Mouse (Mus musculus): ENCODE results near the gene Cnn2. TPM values are rescaled to one million over a fixed set of nuclear protein-coding genes. Genes with fewer than 3 reads are reported as not detected.

The Cnn2 gene
- polyA plus RNA-seq, 1 experiment from 2014 or later, result 42.8 TPM

GRCm38 (mm10) chr10:79965325-79965724, 23.1 kb upstream of the Cnn2 start:
- Histone ChIP-seq H3K36me3 (replicated peaks; ENCODE audit: insufficient read depth, low read length) (peaks cover 49% of the 10 kb centered on the region), H3K4me1 (ENCODE audit: insufficient read depth) (peaks cover 9% of the 10 kb centered on the region), H3K9ac (replicated peaks) (no peak overlapping the region; the same call in 1 of the 2 replicates), H3K9me3 (ENCODE audit: low read length) (no peaks in the 10 kb centered on the region), H3K27ac (ENCODE audit: low read depth) (no peak overlapping the region), H3K27me3 (ENCODE audit: insufficient read depth, low read length) (peaks cover 3% of the 10 kb centered on the region), H3K4me2 (ENCODE audit: low read depth, low read length) (no peak overlapping the region), H3K4me3 (ENCODE audit: low read depth, low read length) (no peak overlapping the region)
- TF ChIP-seq CTCF (IDR thresholded peaks at IDR 0.05; ENCODE audit: low read depth) (no peak), EP300 (IDR thresholded peaks at IDR 0.05; ENCODE audit: low read depth) (no peak)
- no peak for ATAC-seq
- 80% methylated on average over 5 of the region's 5 CpGs for WGBS (ENCODE audit: insufficient replicate concordance)
- no peak for DNase-seq

GRCm38 (mm10) chr10:79966886-79967400, 21.4 kb upstream of the Cnn2 start:
- Histone ChIP-seq H3K27me3 (ENCODE audit: insufficient read depth, low read length) (peaks cover 19% of the 10 kb centered on the region), H3K4me3 (ENCODE audit: low read depth, low read length) (no peak overlapping the region), H3K4me1 (ENCODE audit: insufficient read depth) (no peaks in the 10 kb centered on the region), H3K27ac (ENCODE audit: low read depth) (no peak overlapping the region), H3K36me3 (replicated peaks; ENCODE audit: insufficient read depth, low read length) (peaks cover 45% of the 10 kb centered on the region), H3K9ac (replicated peaks) (no peak overlapping the region), H3K4me2 (ENCODE audit: low read depth, low read length) (no peak overlapping the region), H3K9me3 (ENCODE audit: low read length) (no peaks in the 10 kb centered on the region)
- TF ChIP-seq CTCF (IDR thresholded peaks at IDR 0.05; ENCODE audit: low read depth), result no peak
- TF ChIP-seq EP300 (IDR thresholded peaks at IDR 0.05; ENCODE audit: low read depth), result no peak
- ATAC-seq (no peak), DNase-seq (no peak)
- 84% methylated on average over 5 of the region's 5 CpGs for WGBS (ENCODE audit: insufficient replicate concordance)

GRCm38 (mm10) chr10:79968181-79968580, 20.2 kb upstream of the Cnn2 start:
- Histone ChIP-seq H3K4me2 (ENCODE audit: low read depth, low read length) (no peak overlapping the region), H3K4me3 (ENCODE audit: low read depth, low read length) (no peak overlapping the region), H3K9me3 (ENCODE audit: low read length) (no peaks in the 10 kb centered on the region), H3K36me3 (replicated peaks; ENCODE audit: insufficient read depth, low read length) (peaks cover 37% of the 10 kb centered on the region), H3K27ac (ENCODE audit: low read depth) (no peak overlapping the region), H3K27me3 (ENCODE audit: insufficient read depth, low read length) (peaks cover 23% of the 10 kb centered on the region), H3K9ac (replicated peaks) (no peak overlapping the region), H3K4me1 (ENCODE audit: insufficient read depth) (peaks cover 3% of the 10 kb centered on the region; the same call in 1 of the 2 replicates)
- 86% methylated on average over 1 of the region's 1 CpGs for WGBS (ENCODE audit: insufficient replicate concordance)
- ATAC-seq (no peak), DNase-seq (no peak)
- TF ChIP-seq EP300 (IDR thresholded peaks at IDR 0.05; ENCODE audit: low read depth), result no peak
- TF ChIP-seq CTCF (IDR thresholded peaks at IDR 0.05; ENCODE audit: low read depth), result no peak

GRCm38 (mm10) chr10:79969124-79969568, 19.2 kb upstream of the Cnn2 start:
- H3K4me1 ChIP-seq (ENCODE audit: insufficient read depth), result peaks cover 3% of the 10 kb centered on the region; the same call in 1 of the 2 replicates
- peaks cover 37% of the 10 kb centered on the region for H3K36me3 ChIP-seq (replicated peaks; ENCODE audit: insufficient read depth, low read length)
- no peak for DNase-seq
- no peak overlapping the region for H3K27ac ChIP-seq (ENCODE audit: low read depth)
- 26% methylated on average over 3 of the region's 3 CpGs for WGBS (ENCODE audit: insufficient replicate concordance)
- H3K27me3 ChIP-seq (ENCODE audit: insufficient read depth, low read length), result peaks cover 23% of the 10 kb centered on the region
- H3K4me3 ChIP-seq (ENCODE audit: low read depth, low read length), result no peak overlapping the region
- H3K9me3 ChIP-seq (ENCODE audit: low read length), result no peaks in the 10 kb centered on the region
- ATAC-seq, result no peak
- TF ChIP-seq EP300 (IDR thresholded peaks at IDR 0.05; ENCODE audit: low read depth), result no peak
- TF ChIP-seq CTCF (IDR thresholded peaks at IDR 0.05; ENCODE audit: low read depth), result no peak
- no peak overlapping the region for H3K9ac ChIP-seq (replicated peaks)
- no peak overlapping the region for H3K4me2 ChIP-seq (ENCODE audit: low read depth, low read length)

GRCm38 (mm10) chr10:79970415-79971182, 17.8 kb upstream of the Cnn2 start, which contains the start of gene Grin3b:
Grin3b (plus strand) TSS chr10:79970715.
- no peak for TF ChIP-seq CTCF (IDR thresholded peaks at IDR 0.05; ENCODE audit: low read depth)
- no peak for TF ChIP-seq EP300 (IDR thresholded peaks at IDR 0.05; ENCODE audit: low read depth)
- H3K9me3 ChIP-seq (ENCODE audit: low read length), result no peaks in the 10 kb centered on the region
- H3K36me3 ChIP-seq (replicated peaks; ENCODE audit: insufficient read depth, low read length), result peaks cover 28% of the 10 kb centered on the region
- peak within 1 kb of the TSS; percentile 40 for H3K4me2 ChIP-seq (ENCODE audit: low read depth, low read length)
- H3K27ac ChIP-seq (ENCODE audit: low read depth), result no peak within 1 kb of the TSS
- peaks cover 23% of the 10 kb centered on the region for H3K27me3 ChIP-seq (ENCODE audit: insufficient read depth, low read length)
- WGBS (ENCODE audit: insufficient replicate concordance), result 8% methylated on average over 43 of the region's 47 CpGs
- no peak for DNase-seq
- H3K9ac ChIP-seq (replicated peaks), result no peak within 1 kb of the TSS
- peak within 1 kb of the TSS; percentile 8; the same call in 1 of the 2 replicates for H3K4me3 ChIP-seq (ENCODE audit: low read depth, low read length)
- peaks cover 3% of the 10 kb centered on the region; the same call in 1 of the 2 replicates for H3K4me1 ChIP-seq (ENCODE audit: insufficient read depth)
- no peak for ATAC-seq

- H3K4me3 ChIP-seq (ENCODE audit: low read depth, low read length), result peak overlapping the region; percentile 8; the same call in 1 of the 2 replicates
- 7% methylated on average over 21 of the region's 21 CpGs for WGBS (ENCODE audit: insufficient replicate concordance)
- H3K4me2 ChIP-seq (ENCODE audit: low read depth, low read length), result peak overlapping the region; percentile 40
- peaks cover 23% of the 10 kb centered on the region for H3K27me3 ChIP-seq (ENCODE audit: insufficient read depth, low read length)
- no peak overlapping the region for H3K9ac ChIP-seq (replicated peaks)
- H3K27ac ChIP-seq (ENCODE audit: low read depth), result no peak overlapping the region
- TF ChIP-seq CTCF (IDR thresholded peaks at IDR 0.05; ENCODE audit: low read depth) (no peak), EP300 (IDR thresholded peaks at IDR 0.05; ENCODE audit: low read depth) (no peak)
- DNase-seq (no peak), ATAC-seq (no peak)
- H3K4me1 ChIP-seq (ENCODE audit: insufficient read depth), result peaks cover 3% of the 10 kb centered on the region; the same call in 1 of the 2 replicates
- H3K9me3 ChIP-seq (ENCODE audit: low read length), result no peaks in the 10 kb centered on the region
- peaks cover 28% of the 10 kb centered on the region for H3K36me3 ChIP-seq (replicated peaks; ENCODE audit: insufficient read depth, low read length)
These were observed 17.2 kb upstream of the Cnn2 start for GRCm38 (mm10) chr10:79971183-79971497.

All from liver, postnatal 0 days (tissue).